Mouse (Mus musculus) layer of hippocampus, adult 11-12 months (tissue): ENCODE measurements at regions not wholly inside any gene's neighbourhood (a gene's known extent, or its start where the extent isn't known, plus 50 kb on each side); places are given as distances from the start of the nearest gene placed in this dataset.

Experiments
- DNase-seq: peaks from one replicate; pipeline ENCODE4 v3.0.0; 2022; ENCODE audit warnings: low spot score

GRCm38 (mm10) chr4:12628702-12629374 is 457.0 kb upstream of the Fam92a start:
- no peak for DNase-seq

GRCm38 (mm10) chr4:12627158-12627871 is 455.5 kb upstream of the Fam92a start:
- no peak for DNase-seq

GRCm38 (mm10) chr4:12620756-12621270 is 449.0 kb upstream of the Fam92a start:
- DNase-seq, result no peak

- no peak for DNase-seq
Measured at GRCm38 (mm10) chr4:12620059-12620755, 448.4 kb upstream of the Fam92a start.

GRCm38 (mm10) chr4:12616665-12617064 is 444.9 kb upstream of the Fam92a start:
- DNase-seq, result no peak

- DNase-seq, result no peak
Measured at GRCm38 (mm10) chr4:12611511-12611910, 439.7 kb upstream of the Fam92a start.

- no peak for DNase-seq
Measured at GRCm38 (mm10) chr4:12601165-12601919, 429.5 kb upstream of the Fam92a start.

GRCm38 (mm10) chr4:12595801-12596515 is 424.1 kb upstream of the Fam92a start:
- DNase-seq, result peak; percentile 6

GRCm38 (mm10) chr4:12592973-12593372 is 421.2 kb upstream of the Fam92a start:
- no peak for DNase-seq

GRCm38 (mm10) chr4:12578102-12578501 is 406.3 kb upstream of the Fam92a start:
- no peak for DNase-seq

GRCm38 (mm10) chr4:12571881-12572280 is 400.1 kb upstream of the Fam92a start:
- peak; percentile 5 for DNase-seq

- peak; percentile 15 for DNase-seq
Measured at GRCm38 (mm10) chr4:12570689-12571088, 398.9 kb upstream of the Fam92a start.

- no peak for DNase-seq
Measured at GRCm38 (mm10) chr4:12567643-12568042, 395.8 kb upstream of the Fam92a start.

- DNase-seq, result no peak
Measured at GRCm38 (mm10) chr4:12563016-12563415, 391.2 kb upstream of the Fam92a start.

- no peak for DNase-seq
Measured at GRCm38 (mm10) chr4:12560546-12560945, 388.7 kb upstream of the Fam92a start.

GRCm38 (mm10) chr4:12560015-12560414 is 388.2 kb upstream of the Fam92a start:
- no peak for DNase-seq

GRCm38 (mm10) chr4:12557105-12557504 is 385.3 kb upstream of the Fam92a start:
- DNase-seq, result no peak

- no peak for DNase-seq
Measured at GRCm38 (mm10) chr4:12549265-12549664, 377.4 kb upstream of the Fam92a start.

- DNase-seq, result no peak
Measured at GRCm38 (mm10) chr4:12543906-12544305, 372.1 kb upstream of the Fam92a start.

GRCm38 (mm10) chr4:12541508-12541907 is 369.7 kb upstream of the Fam92a start:
- no peak for DNase-seq

- no peak for DNase-seq
Measured at GRCm38 (mm10) chr4:12539184-12539791, 367.5 kb upstream of the Fam92a start.
